Mouse (Mus musculus): ENCODE data around the gene Myh9.
"Not testable (repeated sequence)": the region's sequence is repeated elsewhere in the genome, so short reads cannot be mapped to it uniquely, and the experiment has no call there.

- TF ChIP-seq CTCF (conservative IDR thresholded peaks at IDR 0.05; ENCODE audit: insufficient read depth, insufficient read length, low read depth, low read length); POLR2A (IDR thresholded peaks at IDR 0.05; ENCODE audit: low read depth, low read length): not testable (repeated sequence)
Measured at GRCm38 (mm10) chr15:77843494-77844041, 1.6 kb upstream of the Myh9 start.
